Mouse (Mus musculus) kidney, embryonic 15.5 days (tissue): Measurements from ENCODE around the gene Atp8b4. TPM values are rescaled to one million over a fixed set of nuclear protein-coding genes. Genes with fewer than 3 reads are reported as not detected.

ENCODE experiments used
- polyA plus RNA-seq: library from polyadenylated mRNA; unstranded; fragments of >200 nt; fragmentation: Nextera tagmentation; extraction: Ambion mirVana; gene quantifications from 2 replicates; pipeline ENCODE4 v1.2.1, GENCODE M21; 2015

Atp8b4 gene
- polyA plus RNA-seq, 1 experiment from 2014 or later, result 0.18 TPM

Other genes with a start within 250 kb of the Atp8b4 start
- 32.9 and 35.3 TPM in 2 replicates for gene Slc27a2, start 51.7 kb upstream of the Atp8b4 start, polyA plus RNA-seq
- 85.0 and 102 TPM in 2 replicates for gene Hdc, start 118.6 kb upstream of the Atp8b4 start, polyA plus RNA-seq
- 54.4 and 57.2 TPM in 2 replicates for gene Gabpb1, start 175.7 kb upstream of the Atp8b4 start, polyA plus RNA-seq
- 42.6 and 43.6 TPM in 2 replicates for gene Usp8, start 206.7 kb upstream of the Atp8b4 start, polyA plus RNA-seq